Mouse (Mus musculus) layer of hippocampus, adult 11-12 months (tissue): Measurements from ENCODE around the gene Aggf1.
A peak's percentile ranks its signal among the peaks of the same experiment; 100 is the strongest.

ENCODE experiments used
- DNase-seq: peaks from one replicate; pipeline ENCODE4 v3.0.0; 2022; ENCODE audit warnings: low spot score

The Aggf1 gene

GRCm38 (mm10) chr13:95332086-95332899, 42.9 kb downstream of the Aggf1 start:
- DNase-seq: no peak

GRCm38 (mm10) chr13:95330507-95330906, 44.6 kb downstream of the Aggf1 start:
- no peak for DNase-seq

- no peak for DNase-seq
These were observed 46.4 kb downstream of the Aggf1 start for GRCm38 (mm10) chr13:95328767-95329166.

GRCm38 (mm10) chr13:95327345-95327741, 47.8 kb downstream of the Aggf1 start:
- peak; percentile 24 for DNase-seq

GRCm38 (mm10) chr13:95326611-95327344, 48.4 kb downstream of the Aggf1 start:
- DNase-seq: no peak

GRCm38 (mm10) chr13:95325907-95326550, 49.1 kb downstream of the Aggf1 start:
- no peak for DNase-seq

- peak; percentile 62 for DNase-seq
These were observed 49.9 kb downstream of the Aggf1 start for GRCm38 (mm10) chr13:95325080-95325906.

- DNase-seq: no peak
These were observed 50.5 kb downstream of the Aggf1 start for GRCm38 (mm10) chr13:95324626-95325079.

GRCm38 (mm10) chr13:95323950-95324625, 51.1 kb downstream of the Aggf1 start:
- DNase-seq: peak; percentile 66

GRCm38 (mm10) chr13:95323400-95323799, 51.8 kb downstream of the Aggf1 start, which contains the start of gene Zbed3:
TSS of gene Zbed3 (plus strand) at chr13:95323612.
- DNase-seq: no peak

- DNase-seq: no peak
These were observed 54.7 kb downstream of the Aggf1 start for GRCm38 (mm10) chr13:95320451-95320850.

- no peak for DNase-seq
These were observed 56.0 kb downstream of the Aggf1 start for GRCm38 (mm10) chr13:95319153-95319552.

GRCm38 (mm10) chr13:95312016-95312415, 63.1 kb downstream of the Aggf1 start:
- no peak for DNase-seq

GRCm38 (mm10) chr13:95307100-95307655, 68.0 kb downstream of the Aggf1 start:
- DNase-seq: no peak

GRCm38 (mm10) chr13:95306596-95306995, 68.6 kb downstream of the Aggf1 start:
- DNase-seq: no peak
